Mouse (Mus musculus) erythroid progenitor cell, adult 5-6 weeks (primary cell): ENCODE data around the gene Ints4. TPM values are rescaled to one million over a fixed set of nuclear protein-coding genes. Genes with fewer than 3 reads are reported as not detected.

Experiments
- ATAC-seq: replicated peaks from 2 replicates; pipeline ENCODE4 v1.8.0; 2016; ENCODE audit warnings: moderate number of reproducible peaks, mild to moderate bottlenecking, moderate TSS enrichment, inconsistent platforms; ENCODE audit not compliant: poor library complexity, low FRiP score, severe bottlenecking
- total RNA-seq, 2 experiments: library from RNA; stranded (forward) in 1 of 2; stranded (reverse) in 1 of 2; fragments of 150-400 nt in 1 of 2; fragments of 186-747, 209-891 nt in 1 of 2; gene quantifications; 2 replicates each; pipeline versions ENCODE4 v1.2.3 to v1.2.4; 2015 to 2017; ENCODE audit warnings: low replicate concordance in 2 of 2

Ints4 gene
- total RNA-seq, 2 experiments from 2014 or later = 20.3 to 29.3 TPM

GRCm38 (mm10) chr7:97519935-97520334, 39.2 kb downstream of the Ints4 start:
- no peak for ATAC-seq

- ATAC-seq = no peak
Measured at GRCm38 (mm10) chr7:97535531-97535930, 54.8 kb downstream of the Ints4 start.

GRCm38 (mm10) chr7:97536571-97536970, 55.8 kb downstream of the Ints4 start:
- no peak for ATAC-seq

- ATAC-seq = no peak
Measured at GRCm38 (mm10) chr7:97546462-97546861, 65.7 kb downstream of the Ints4 start.

GRCm38 (mm10) chr7:97549301-97549700, 68.5 kb downstream of the Ints4 start:
- ATAC-seq = no peak

- no peak for ATAC-seq
Measured at GRCm38 (mm10) chr7:97550673-97551072, 69.9 kb downstream of the Ints4 start.

GRCm38 (mm10) chr7:97563576-97563975, 82.8 kb downstream of the Ints4 start:
- ATAC-seq = no peak

- no peak for ATAC-seq
Measured at GRCm38 (mm10) chr7:97569372-97569771, 88.6 kb downstream of the Ints4 start.

GRCm38 (mm10) chr7:97570389-97570788, 89.6 kb downstream of the Ints4 start:
- no peak for ATAC-seq

GRCm38 (mm10) chr7:97578361-97579066, 97.8 kb downstream of the Ints4 start:
- ATAC-seq = no peak

- peak; percentile 90 for ATAC-seq
Measured at GRCm38 (mm10) chr7:97579067-97579975, 98.6 kb downstream of the Ints4 start, which contains the start of the genes Aamdc and Rsf1. TSS of gene Aamdc (minus strand) at chr7:97579497. TSS of gene Rsf1 (plus strand) at chr7:97579889.

- peak; percentile 15 for ATAC-seq
Measured at GRCm38 (mm10) chr7:97579976-97580842, 99.5 kb downstream of the Ints4 start.

- ATAC-seq = peak; percentile 55
Measured at GRCm38 (mm10) chr7:97580843-97581214, 100.1 kb downstream of the Ints4 start.

- no peak for ATAC-seq
Measured at GRCm38 (mm10) chr7:97588506-97588905, 107.8 kb downstream of the Ints4 start.

- ATAC-seq = no peak
Measured at GRCm38 (mm10) chr7:97590488-97590887, 109.7 kb downstream of the Ints4 start.

Other genes starting within 250 kb of the Ints4 start
- not detected in 2 replicates for gene Usp35, start 148.9 kb upstream of the Ints4 start, total RNA-seq (2015; ENCODE audit: low replicate concordance)
- not detected in 2 replicates for gene Usp35, start 148.9 kb upstream of the Ints4 start, total RNA-seq (2017; ENCODE audit: low replicate concordance)
- gene Kctd21, start 148.6 kb upstream of the Ints4 start, total RNA-seq (2015; ENCODE audit: low replicate concordance) = not detected in 2 replicates
- not detected in 2 replicates for gene Kctd21, start 148.6 kb upstream of the Ints4 start, total RNA-seq (2017; ENCODE audit: low replicate concordance)
- 19.3 and 32.8 TPM in 2 replicates for gene Alg8, start 109.3 kb upstream of the Ints4 start, total RNA-seq (2015; ENCODE audit: low replicate concordance)
- 8.5 and 9.8 TPM in 2 replicates for gene Alg8, start 109.3 kb upstream of the Ints4 start, total RNA-seq (2017; ENCODE audit: low replicate concordance)
- 77.1 and 89.3 TPM in 2 replicates for gene Ndufc2, start 81.0 kb upstream of the Ints4 start, total RNA-seq (2015; ENCODE audit: low replicate concordance)
- 37.2 and 116 TPM in 2 replicates for gene Ndufc2, start 81.0 kb upstream of the Ints4 start, total RNA-seq (2017; ENCODE audit: low replicate concordance)
- gene Thrsp, start 63.2 kb upstream of the Ints4 start, total RNA-seq (2015; ENCODE audit: low replicate concordance) = not detected in 2 replicates
- gene Thrsp, start 63.2 kb upstream of the Ints4 start, total RNA-seq (2017; ENCODE audit: low replicate concordance) = not detected in 2 replicates
- gene Kctd14, start 29.6 kb upstream of the Ints4 start, total RNA-seq (2015; ENCODE audit: low replicate concordance) = 39.8 and 45.4 TPM in 2 replicates
- 23.1 and 46.1 TPM in 2 replicates for gene Kctd14, start 29.6 kb upstream of the Ints4 start, total RNA-seq (2017; ENCODE audit: low replicate concordance)
- 14.8 and 24.7 TPM in 2 replicates for gene Aamdc, start 98.5 kb downstream of the Ints4 start, total RNA-seq (2015; ENCODE audit: low replicate concordance)
- 7.9 and 8.7 TPM in 2 replicates for gene Aamdc, start 98.5 kb downstream of the Ints4 start, total RNA-seq (2017; ENCODE audit: low replicate concordance)
- gene Rsf1, start 98.9 kb downstream of the Ints4 start, total RNA-seq (2015; ENCODE audit: low replicate concordance) = 19.8 and 21.8 TPM in 2 replicates
- gene Rsf1, start 98.9 kb downstream of the Ints4 start, total RNA-seq (2017; ENCODE audit: low replicate concordance) = 39.3 and 46.8 TPM in 2 replicates
- 23.4 and 30.2 TPM in 2 replicates for gene Clns1a, start 215.7 kb downstream of the Ints4 start, total RNA-seq (2015; ENCODE audit: low replicate concordance)
- 12.5 and 18.4 TPM in 2 replicates for gene Clns1a, start 215.7 kb downstream of the Ints4 start, total RNA-seq (2017; ENCODE audit: low replicate concordance)